Mouse (Mus musculus) CH12.LX (cell line): ENCODE results near the gene Ctnna2. TPM values are rescaled to one million over a fixed set of nuclear protein-coding genes. Genes with fewer than 3 reads are reported as not detected.

Experiments
- DNase-seq: peaks from one replicate; pipeline ENCODE4 v3.0.0-alpha.2; 2013; ENCODE audit errors: extremely low read depth
- H3K27ac ChIP-seq: 2 replicates; pipeline ENCODE4 v1.5.1; 2012; ENCODE audit warnings: low read depth, mild to moderate bottlenecking, control low read depth, moderate library complexity; ENCODE audit not compliant: insufficient read depth
- H3K27me3 ChIP-seq: replicated peaks from 2 replicates; pipeline ENCODE3; 2012; ENCODE audit warnings: inconsistent platforms
- H3K36me3 ChIP-seq, 2 experiments: replicated peaks in 1 of 2; 2 replicates each; pipeline versions ENCODE3 to v1.6.1; 2012; ENCODE audit warnings: inconsistent platforms in 1 of 2, low read length in 1 of 2, mild to moderate bottlenecking in 1 of 2, mixed read lengths in 1 of 2, moderate library complexity in 1 of 2; ENCODE audit not compliant: control insufficient read depth in 1 of 2, insufficient read depth in 1 of 2
- H3K4me1 ChIP-seq, 2 experiments: 2 replicates each; pipeline ENCODE4 v1.6.1; 2012; ENCODE audit warnings: inconsistent platforms in 1 of 2, moderate library complexity in 1 of 2; ENCODE audit not compliant: insufficient read depth in 2 of 2, control insufficient read depth in 1 of 2
- H3K4me2 ChIP-seq: 2 replicates; pipeline ENCODE4 v1.6.1; 2012; ENCODE audit warnings: low read depth, mild to moderate bottlenecking, control low read depth; ENCODE audit not compliant: poor library complexity, insufficient read depth, severe bottlenecking
- H3K4me3 ChIP-seq, 3 experiments: fragments of 150-350 bp in 1 of 3; sonication (generic) in 1 of 3; replicated peaks in 1 of 3; 2 replicates each; pipeline versions ENCODE3 to v1.5.1; 2011 to 2012; ENCODE audit warnings: low read depth in 2 of 3, low read length in 2 of 3, mild to moderate bottlenecking in 2 of 3, moderate library complexity in 2 of 3, control low read depth in 1 of 3, improper control_type of control experiment in 1 of 3, inconsistent platforms in 1 of 3, mixed read lengths in 1 of 3; ENCODE audit not compliant: poor library complexity in 1 of 3
- H3K79me2 ChIP-seq: replicated peaks from 2 replicates; pipeline ENCODE4 v1.6.1; 2012; ENCODE audit warnings: mild to moderate bottlenecking, moderate library complexity; ENCODE audit not compliant: control insufficient read depth, poor library complexity, insufficient read depth, severe bottlenecking; ENCODE audit errors: extremely low read depth
- H3K9ac ChIP-seq: 2 replicates; pipeline ENCODE4 v1.6.1; 2012; ENCODE audit warnings: low read depth, mild to moderate bottlenecking, control low read depth, moderate library complexity; ENCODE audit not compliant: insufficient read depth
- H3K9me3 ChIP-seq: replicated peaks from 2 replicates; pipeline ENCODE3; 2012; ENCODE audit warnings: low read length, inconsistent platforms, mixed read lengths
- BHLHE40 ChIP-seq: IDR thresholded peaks from 2 replicates; pipeline ENCODE4 v1.6.1; 2011; ENCODE audit warnings: mild to moderate bottlenecking, low read depth, low read length, improper control_type of control experiment
- CHD1 ChIP-seq: IDR thresholded peaks from 2 replicates; pipeline ENCODE4 v1.6.1; 2012; ENCODE audit warnings: low read depth, low read length, improper control_type of control experiment, inconsistent platforms
- CHD2 ChIP-seq: IDR thresholded peaks from 2 replicates; pipeline ENCODE4 v1.6.1; 2011; ENCODE audit warnings: low read length, improper control_type of control experiment
- GABPA ChIP-seq: IDR thresholded peaks from 2 replicates; pipeline ENCODE4 v1.6.1; 2012; ENCODE audit warnings: low read depth, low read length, improper control_type of control experiment, inconsistent platforms; ENCODE audit not compliant: insufficient replicate concordance
- IRF4 ChIP-seq: IDR thresholded peaks from 2 replicates; pipeline ENCODE4 v1.6.1; 2014; ENCODE audit warnings: low read depth, mild to moderate bottlenecking, inconsistent platforms, low read length, improper control_type of control experiment
- JUN ChIP-seq: IDR thresholded peaks from 2 replicates; pipeline ENCODE4 v1.6.1; 2011; ENCODE audit warnings: low read depth, mild to moderate bottlenecking, low read length, improper control_type of control experiment, moderate library complexity; ENCODE audit not compliant: insufficient read depth
- JUND ChIP-seq: conservative IDR thresholded peaks from 2 replicates; pipeline ENCODE4 v1.6.1; 2011; ENCODE audit warnings: low read depth, low read length, improper control_type of control experiment
- KAT2A ChIP-seq: IDR thresholded peaks from 2 replicates; pipeline ENCODE4 v1.6.1; 2012; ENCODE audit warnings: low read length, improper control_type of control experiment, inconsistent platforms; ENCODE audit not compliant: insufficient replicate concordance
- MAFK ChIP-seq: IDR thresholded peaks from 2 replicates; pipeline ENCODE4 v1.6.1; 2011; ENCODE audit warnings: low read length, improper control_type of control experiment; ENCODE audit not compliant: insufficient replicate concordance
- MAX ChIP-seq: IDR thresholded peaks from 2 replicates; pipeline ENCODE4 v1.6.1; 2011; ENCODE audit warnings: low read length, improper control_type of control experiment
- MEF2A ChIP-seq: IDR thresholded peaks from 2 replicates; pipeline ENCODE4 v1.6.1; 2014; ENCODE audit warnings: low read depth, mild to moderate bottlenecking, inconsistent platforms, low read length, improper control_type of control experiment, borderline replicate concordance
- MXI1 ChIP-seq: IDR thresholded peaks from 2 replicates; pipeline ENCODE4 v1.6.1; 2011; ENCODE audit warnings: mild to moderate bottlenecking, low read depth, low read length, improper control_type of control experiment
- RAD21 ChIP-seq: IDR thresholded peaks from 2 replicates; pipeline ENCODE4 v1.6.1; 2011; ENCODE audit warnings: low read depth, mild to moderate bottlenecking, low read length, improper control_type of control experiment, moderate library complexity
- RCOR1 ChIP-seq: conservative IDR thresholded peaks from 2 replicates; pipeline ENCODE4 v1.6.1; 2012; ENCODE audit warnings: low read depth, mild to moderate bottlenecking, inconsistent platforms, low read length, improper control_type of control experiment
- USF1 ChIP-seq: IDR thresholded peaks from 2 replicates; pipeline ENCODE4 v1.6.1; 2014; ENCODE audit warnings: low read depth, mild to moderate bottlenecking, inconsistent platforms, low read length, improper control_type of control experiment
- USF2 ChIP-seq: conservative IDR thresholded peaks from 2 replicates; pipeline ENCODE4 v1.6.1; 2011; ENCODE audit warnings: low read depth, low read length, improper control_type of control experiment
- ZC3H11A ChIP-seq: IDR thresholded peaks from 2 replicates; pipeline ENCODE4 v1.6.1; 2012; ENCODE audit warnings: low read depth, mild to moderate bottlenecking, inconsistent platforms, low read length, improper control_type of control experiment
- ZKSCAN1 ChIP-seq: IDR thresholded peaks from 2 replicates; pipeline ENCODE4 v1.6.1; 2012; ENCODE audit warnings: low read depth, inconsistent platforms, low read length, improper control_type of control experiment, borderline replicate concordance
- ZMIZ1 ChIP-seq: IDR thresholded peaks from 2 replicates; pipeline ENCODE4 v1.6.1; 2012; ENCODE audit warnings: low read depth, mild to moderate bottlenecking, inconsistent platforms, low read length, improper control_type of control experiment
- dilution Hi-C: fragments of 300-500 bp; cut with MboI; formaldehyde crosslinking; loops from 2 replicates; pipeline ENCODE4 v1.14.3; 2020; ENCODE audit warnings: low sequenced_read_pairs; ENCODE audit not compliant: extremely low pct_unique_long_range_greater_than_20kb, extremely low pct_ligation_motif_present
- in situ Hi-C: fragments of 300-500 bp; cut with MboI; formaldehyde crosslinking; loops from 3 replicates; pipeline ENCODE4 v1.14.3; 2019; ENCODE audit warnings: low sequenced_read_pairs, low pct_ligation_motif_present, low pct_unique_long_range_greater_than_20kb, mixed read lengths
- polyA plus RNA-seq: library from polyadenylated mRNA; unstranded; fragments of >175 nt; gene quantifications from 2 replicates; pipeline ENCODE4 v1.2.1, GENCODE M21; 2012; ENCODE audit warnings: low read depth; ENCODE audit not compliant: insufficient read length
- total RNA-seq, 2 experiments: library from RNA; depleted of rRNA; stranded (reverse); fragments of 300-350 nt in 1 of 2; fragments of >200 nt in 1 of 2; gene quantifications; 2 replicates each; pipeline ENCODE4 v1.2.3; 2012 to 2014

Ctnna2 gene
- total and polyA plus RNA-seq, 3 experiments, result not detected

DNA sequence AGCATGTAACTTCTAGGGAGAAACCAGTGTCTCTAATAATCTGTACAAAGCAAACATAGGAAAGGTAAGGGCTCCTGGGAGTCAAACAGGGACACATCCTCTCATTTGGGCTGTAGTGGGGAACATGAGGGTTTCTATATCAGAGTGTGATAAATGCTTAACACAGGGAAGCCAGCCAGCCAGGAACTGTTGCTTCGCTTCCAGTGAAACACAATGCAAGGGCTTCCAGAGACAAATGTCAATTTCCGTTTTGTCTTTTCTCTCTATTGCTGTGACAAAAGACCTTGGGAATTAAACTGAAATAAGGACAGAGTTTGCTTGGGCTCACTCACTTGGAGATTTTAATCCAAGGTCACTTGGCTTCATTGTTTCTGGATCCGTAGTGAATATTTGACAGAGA, 162.4 kb downstream of the Ctnna2 start:
- H3K9ac ChIP-seq, result no peak overlapping the region
- H3K4me2 ChIP-seq, result no peak overlapping the region
- no peaks in the 10 kb centered on the region for H3K4me1 ChIP-seq
- peaks cover 41% of the 10 kb centered on the region for H3K9me3 ChIP-seq
- no peak for TF ChIP-seq CHD2
- no peak for TF ChIP-seq ZKSCAN1
- TF ChIP-seq RAD21, result no peak
- no peak for TF ChIP-seq MEF2A
- TF ChIP-seq MAFK, result no peak
- TF ChIP-seq MAX, result no peak
- no peak for TF ChIP-seq JUND
- TF ChIP-seq MXI1, result no peak
- no peak for TF ChIP-seq ZC3H11A
- TF ChIP-seq KAT2A, result no peak
- no peak for TF ChIP-seq RCOR1
- TF ChIP-seq USF2, result no peak
- no peak for DNase-seq
- H3K27ac ChIP-seq, result no peak overlapping the region
- no peaks in the 10 kb centered on the region for H3K27me3 ChIP-seq
- no peaks in the 10 kb centered on the region for H3K79me2 ChIP-seq
- in situ Hi-C loops, result no loop called here
- H3K36me3 ChIP-seq, result no peaks in the 10 kb centered on the region
- H3K4me3 ChIP-seq, result no peak overlapping the region
- dilution Hi-C loops, result no loop called here

DNA sequence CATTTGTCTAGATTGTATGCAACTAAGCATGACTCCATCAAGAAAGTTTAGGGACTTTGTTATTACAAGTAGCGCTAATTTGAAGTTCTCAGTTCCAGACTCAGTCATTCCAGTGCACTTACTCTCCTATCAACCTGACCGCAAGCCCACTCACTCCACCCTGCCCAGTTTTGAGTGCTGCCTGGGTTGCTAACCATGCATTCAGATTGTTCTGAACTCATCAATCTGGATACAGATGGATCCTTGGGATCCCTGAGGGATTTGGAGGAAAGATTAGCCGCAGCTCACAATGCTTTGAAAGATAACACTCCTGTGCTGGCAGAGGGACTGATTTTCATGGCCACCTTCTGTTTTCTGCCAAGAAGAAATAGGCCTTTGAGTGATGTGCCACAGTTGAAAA, 168.5 kb downstream of the Ctnna2 start:
- dilution Hi-C loops (no loop called here), in situ Hi-C loops (no loop called here)
- Histone ChIP-seq H3K36me3 (no peaks in the 10 kb centered on the region), H3K9ac (no peak overlapping the region), H3K4me3 (no peak overlapping the region), H3K9me3 (peaks cover 43% of the 10 kb centered on the region), H3K4me1 (no peaks in the 10 kb centered on the region), H3K27me3 (no peaks in the 10 kb centered on the region), H3K4me2 (no peak overlapping the region), H3K79me2 (no peaks in the 10 kb centered on the region), H3K27ac (no peak overlapping the region)
- TF ChIP-seq JUN, result no peak
- no peak for TF ChIP-seq GABPA
- TF ChIP-seq ZKSCAN1, result no peak
- no peak for TF ChIP-seq USF1
- TF ChIP-seq BHLHE40, result no peak
- no peak for TF ChIP-seq CHD1
- no peak for TF ChIP-seq IRF4
- no peak for TF ChIP-seq ZMIZ1
- TF ChIP-seq KAT2A, result no peak
- DNase-seq, result no peak
